Mouse (Mus musculus) spleen, postnatal 36 days (tissue): Measurements from ENCODE around the gene Tcf12.

ENCODE experiments used
- DNase-seq, 2 experiments: peaks; one replicate each; pipeline ENCODE4 v3.0.0; 2022; ENCODE audit warnings: low spot score in 2 of 2, mixed read lengths in 1 of 2

Tcf12 gene

DNA sequence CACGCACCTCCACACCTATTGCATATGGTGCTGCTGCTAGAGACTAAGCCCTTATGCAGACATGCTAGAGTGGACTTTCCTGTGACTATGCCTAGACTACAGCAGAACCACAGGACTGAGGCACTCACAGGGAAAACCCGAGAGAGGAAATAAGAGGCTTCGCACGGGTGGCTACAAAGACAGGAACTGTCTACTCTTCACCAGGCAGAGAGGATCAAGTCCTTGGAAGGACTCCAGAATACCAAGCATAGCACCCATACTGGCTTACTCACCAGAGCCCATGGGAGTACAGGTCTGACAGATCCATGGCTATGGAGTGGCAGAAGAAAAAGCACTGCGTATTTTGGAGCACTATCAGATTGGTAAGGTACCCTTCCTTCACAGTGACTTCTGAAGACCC lies 269.8 kb downstream of the Tcf12 start:
- DNase-seq, result no peak

DNA sequence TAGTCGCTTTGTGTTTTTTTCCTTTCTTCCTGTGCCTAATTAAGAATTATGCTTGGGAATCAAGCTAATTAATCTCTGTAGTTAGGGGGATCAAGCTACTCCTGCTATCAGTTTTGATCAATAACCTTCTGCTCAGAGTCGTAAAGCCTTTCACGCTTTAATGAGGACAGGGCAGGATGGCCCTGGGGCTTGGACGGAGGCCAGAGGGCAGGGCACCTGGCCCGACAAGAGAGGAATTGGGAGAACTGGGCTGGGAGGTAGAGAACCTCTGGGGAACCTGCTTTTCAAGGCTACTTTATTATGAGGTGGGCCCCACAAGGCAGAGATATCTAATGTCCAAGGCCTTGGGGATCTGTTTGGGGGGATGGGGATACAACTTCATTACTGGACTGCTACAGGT lies 274.3 kb downstream of the Tcf12 start:
- DNase-seq, result no peak

- DNase-seq, result no peak
These were observed 275.3 kb downstream of the Tcf12 start for GRCm38 (mm10) chr9:71836366-71836765.

- DNase-seq, result no peak
These were observed 276.4 kb downstream of the Tcf12 start for GRCm38 (mm10) chr9:71835203-71835815.

DNA sequence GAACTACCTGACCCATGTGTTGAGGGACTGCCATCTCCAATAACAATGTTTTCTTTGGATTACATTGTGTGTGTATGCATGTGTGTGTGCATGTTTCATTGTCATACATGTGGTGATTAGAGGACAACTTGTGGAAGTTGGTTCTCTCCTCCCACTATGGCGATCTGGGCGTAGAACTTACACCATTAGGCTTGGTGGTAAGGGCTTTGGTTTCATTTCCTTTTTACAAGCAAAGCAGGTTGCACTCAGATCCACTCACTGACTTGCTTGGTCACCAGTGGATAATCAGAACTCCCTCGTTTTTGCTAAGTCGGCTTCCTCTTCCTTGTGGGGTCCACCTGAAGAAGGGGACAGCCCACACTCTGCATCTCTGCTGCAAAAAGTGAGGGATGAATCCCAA lies 277.0 kb downstream of the Tcf12 start:
- DNase-seq, result peak; percentile 7 to 12

- DNase-seq, result peak; percentile 61 to 62
These were observed 279.6 kb downstream of the Tcf12 start for GRCm38 (mm10) chr9:71831756-71832699.

- no peak for DNase-seq
These were observed 280.7 kb downstream of the Tcf12 start for GRCm38 (mm10) chr9:71830994-71831393.

DNA sequence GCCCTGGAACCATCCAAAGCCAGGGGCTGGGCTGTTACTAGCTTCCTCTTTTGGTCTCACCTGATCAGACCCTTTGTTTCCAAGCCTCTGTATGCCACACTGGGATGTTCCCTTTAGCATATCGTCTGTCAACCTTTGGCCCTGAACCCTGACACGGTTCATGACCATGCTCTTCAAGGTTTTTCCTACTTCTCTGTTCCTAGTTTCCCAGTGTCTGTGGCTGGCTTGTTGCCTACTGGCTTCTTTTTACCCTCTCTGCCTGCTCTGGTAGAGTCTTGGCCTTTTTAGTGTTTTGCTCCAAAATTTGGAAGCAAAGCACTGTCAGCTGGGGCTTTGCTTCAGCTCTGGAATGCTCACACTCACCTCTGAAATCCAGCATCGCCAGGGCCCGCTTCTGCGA lies 281.3 kb downstream of the Tcf12 start:
- no peak for DNase-seq

DNA sequence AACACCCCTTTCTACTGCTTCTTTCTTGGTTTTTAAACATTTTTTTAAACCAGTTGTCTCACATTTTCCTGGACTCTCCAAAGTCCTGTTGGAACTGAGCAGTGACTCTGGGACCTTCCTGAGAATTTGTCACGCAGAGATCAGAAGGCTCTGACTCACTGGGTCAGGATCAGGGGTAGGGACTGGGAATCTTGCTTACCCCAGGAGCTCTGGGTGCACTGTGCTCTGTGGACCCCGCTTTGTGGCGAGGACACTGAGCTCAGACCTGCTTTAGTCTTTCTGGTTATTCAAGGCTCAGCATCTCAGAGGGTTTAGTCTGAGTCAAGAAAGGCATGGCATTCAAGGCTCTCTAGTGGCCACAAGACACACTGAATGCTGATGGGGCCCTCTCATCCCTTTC lies 281.9 kb downstream of the Tcf12 start:
- DNase-seq, result no peak

DNA sequence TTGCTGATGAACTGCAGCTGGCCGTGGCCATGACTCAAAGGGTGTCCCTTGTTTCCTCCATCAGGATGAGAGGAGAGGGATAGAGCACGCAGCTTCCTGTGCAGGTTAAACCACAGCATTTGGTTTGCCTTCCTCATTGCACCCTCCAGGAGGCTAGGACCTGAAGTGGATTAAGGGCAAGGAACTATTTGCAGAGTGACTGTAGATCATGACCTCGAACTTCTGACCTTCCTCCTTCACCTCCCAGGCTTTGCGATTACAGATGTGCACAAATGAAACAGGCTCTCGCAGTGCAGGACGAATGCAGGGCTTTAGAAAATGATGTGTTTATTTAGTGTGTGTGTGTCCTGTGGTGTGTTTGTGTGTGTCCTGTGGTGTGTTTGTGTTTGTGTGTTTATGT lies 282.5 kb downstream of the Tcf12 start:
- no peak for DNase-seq

- no peak for DNase-seq
These were observed 284.3 kb downstream of the Tcf12 start for GRCm38 (mm10) chr9:71827371-71827770.

DNA sequence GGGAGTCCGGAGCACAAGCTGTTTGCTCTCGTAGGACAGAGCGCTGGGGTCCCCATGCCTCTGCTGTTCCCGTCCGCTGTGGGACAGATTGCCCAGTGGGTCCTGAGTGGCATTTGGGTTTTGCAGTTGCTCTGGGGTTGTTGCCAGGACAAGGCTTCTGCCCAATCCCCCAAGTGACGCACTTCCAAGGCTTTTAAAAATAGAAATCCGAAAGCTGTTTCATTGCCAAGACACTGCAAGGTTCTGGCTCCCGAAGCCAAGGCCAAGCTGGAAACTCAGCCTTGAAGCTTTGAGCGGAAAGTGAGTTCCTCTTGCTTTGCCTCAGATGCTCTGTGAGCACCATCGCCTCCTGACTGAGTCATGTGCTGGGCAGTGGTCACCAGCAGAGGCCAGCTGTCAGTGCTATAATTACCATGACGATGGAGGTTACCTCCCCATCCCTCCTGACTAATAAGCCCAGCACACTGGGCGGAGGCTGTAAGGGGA lies 285.6 kb downstream of the Tcf12 start:
- peak in 1 of 2 experiments; percentile 9 for DNase-seq

DNA sequence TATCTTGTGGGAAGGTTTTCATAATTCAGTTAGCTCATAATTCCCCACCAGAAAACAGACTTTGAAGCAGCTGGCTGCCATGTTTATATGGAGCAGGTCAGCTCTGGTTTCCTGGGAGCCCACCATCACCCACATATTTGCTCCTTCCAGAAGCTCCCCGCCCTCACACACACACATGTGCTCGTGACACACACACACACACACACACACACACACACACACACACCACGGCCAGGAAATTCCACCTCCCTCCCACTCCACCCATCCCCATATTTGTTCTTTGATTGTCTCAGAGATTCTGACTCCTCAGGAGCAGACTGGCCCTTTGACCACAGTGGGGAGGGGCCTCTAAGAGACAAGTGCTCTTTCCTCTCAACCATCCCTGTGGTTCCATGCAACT lies 289.7 kb downstream of the Tcf12 start:
- no peak for DNase-seq

- DNase-seq, result no peak
These were observed 293.2 kb downstream of the Tcf12 start for GRCm38 (mm10) chr9:71818453-71818852.

- DNase-seq, result no peak
These were observed 295.6 kb downstream of the Tcf12 start for GRCm38 (mm10) chr9:71816121-71816520.

DNA sequence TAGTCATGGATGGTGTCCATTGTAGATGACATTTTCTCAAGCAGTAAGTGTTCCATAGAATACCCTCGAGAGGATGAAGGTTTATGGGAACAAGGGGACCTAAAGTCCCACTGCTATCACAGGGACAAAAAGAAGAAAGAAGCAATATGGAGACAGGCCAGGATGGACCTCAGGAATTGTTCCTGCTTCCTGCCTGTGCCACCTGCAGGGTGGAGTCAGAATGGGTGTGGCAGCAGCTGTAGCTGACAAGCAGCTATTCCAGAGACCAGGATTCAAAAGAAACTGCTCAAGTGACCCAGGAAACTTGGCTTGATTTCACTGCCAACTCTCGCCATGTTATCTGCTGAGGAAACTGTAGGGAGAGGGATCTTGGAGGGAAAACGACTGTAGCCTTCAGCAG lies 298.1 kb downstream of the Tcf12 start:
- DNase-seq, result no peak

- DNase-seq, result no peak
These were observed 298.8 kb downstream of the Tcf12 start for GRCm38 (mm10) chr9:71812914-71813313.

- no peak for DNase-seq
These were observed 299.3 kb downstream of the Tcf12 start for GRCm38 (mm10) chr9:71812402-71812801.

GRCm38 (mm10) chr9:71811404-71811803 lies 300.3 kb downstream of the Tcf12 start:
- no peak for DNase-seq

DNA sequence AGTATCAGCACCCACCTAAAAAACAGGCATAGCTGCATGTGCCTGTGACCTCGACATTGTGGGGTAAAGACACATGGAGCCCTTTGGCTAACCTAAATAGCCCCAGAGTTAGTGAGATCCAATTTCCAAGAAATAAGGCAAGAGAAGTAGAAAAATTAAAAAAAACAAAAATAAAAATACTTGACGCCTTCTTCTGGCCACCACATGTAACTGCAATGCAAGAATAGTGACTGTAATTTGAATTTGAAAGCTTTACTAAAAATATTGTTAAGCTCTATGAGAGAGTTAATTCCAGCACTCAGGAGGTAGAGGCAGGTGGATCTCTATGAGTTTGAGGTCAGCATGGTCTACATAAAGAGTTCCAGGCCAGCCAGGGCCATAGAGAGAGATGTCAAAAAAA lies 300.9 kb downstream of the Tcf12 start:
- no peak for DNase-seq

DNA sequence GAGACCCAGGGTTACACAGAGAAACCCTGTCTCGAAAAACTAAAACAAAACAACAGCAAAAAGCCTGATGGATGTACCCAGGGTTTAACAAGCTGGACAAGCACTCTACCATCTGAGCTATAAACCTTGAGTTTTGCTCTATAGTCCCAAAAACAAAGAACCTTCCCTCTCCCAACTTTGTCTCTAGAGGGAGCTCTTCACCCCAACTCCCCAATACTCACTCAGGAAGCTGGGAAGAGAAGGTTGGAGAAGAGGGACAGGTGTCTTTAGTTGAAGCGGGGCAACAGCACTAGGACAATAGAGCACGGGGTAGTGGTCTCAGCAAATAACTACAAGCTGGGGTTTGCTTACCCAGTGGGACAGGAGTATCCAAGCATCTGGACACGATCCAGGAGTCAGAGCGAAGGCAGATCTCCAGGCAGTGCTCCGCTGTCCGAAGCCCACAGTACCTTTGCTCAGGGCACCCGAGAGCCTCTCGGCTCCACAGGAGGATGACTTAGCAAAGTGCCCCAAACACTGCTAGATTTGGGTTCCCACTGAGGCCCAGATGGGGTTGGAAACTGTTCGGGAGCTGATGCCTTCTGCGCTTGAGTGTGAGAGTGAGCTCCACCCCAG lies 302.9 kb downstream of the Tcf12 start:
- no peak for DNase-seq

GRCm38 (mm10) chr9:71807801-71808200 lies 303.9 kb downstream of the Tcf12 start:
- DNase-seq, result no peak

DNA sequence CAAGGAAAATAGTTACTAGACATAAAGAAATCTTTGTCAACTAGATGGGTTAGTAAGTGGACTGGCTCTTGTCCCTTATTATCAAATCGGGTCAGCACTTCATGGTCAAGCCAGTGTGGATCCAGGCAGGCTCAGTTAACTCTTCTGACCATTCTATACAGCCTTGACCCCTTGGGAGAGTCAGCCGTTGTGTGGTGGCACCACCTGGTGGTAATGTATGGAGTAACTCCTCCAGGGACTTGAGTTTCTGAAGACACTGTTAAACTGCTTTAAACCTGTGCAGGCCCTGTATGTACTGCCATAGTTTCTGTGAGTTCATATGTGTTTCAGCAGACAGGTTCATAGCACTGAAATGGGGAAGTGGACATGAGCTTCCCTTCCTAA lies 305.3 kb downstream of the Tcf12 start:
- DNase-seq, result peak; percentile 42 to 47
